Mouse (Mus musculus) MEL-GATA-1-ER (cell line): ENCODE results near the gene Dhrs4.

ENCODE experiments used
- DNase-seq: peaks from one replicate; pipeline ENCODE4 v3.0.0-alpha.2; 2012; ENCODE audit warnings: low read depth; ENCODE audit errors: extremely low read depth

Dhrs4 gene

DNA sequence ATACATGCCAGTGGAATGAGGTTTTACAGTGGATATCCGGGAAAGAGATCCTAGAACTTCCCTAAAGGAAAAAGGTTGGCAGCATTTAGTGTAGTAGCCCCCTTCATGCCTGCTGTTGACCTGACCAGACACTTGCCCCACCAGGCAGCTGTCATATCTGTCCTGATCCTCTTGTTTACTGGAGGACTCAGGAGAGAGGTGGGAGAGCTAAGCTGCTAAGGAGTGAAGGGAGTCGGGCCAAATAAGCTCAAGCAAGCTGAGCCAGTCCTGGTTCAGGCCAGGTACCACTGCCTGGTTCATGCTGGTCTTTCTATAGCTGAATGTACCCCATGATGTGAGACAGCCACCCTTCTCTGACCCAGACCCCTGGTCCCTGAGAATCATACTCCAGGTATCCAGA is 48.1 kb downstream of the Dhrs4 start:
- no peak for DNase-seq

DNA sequence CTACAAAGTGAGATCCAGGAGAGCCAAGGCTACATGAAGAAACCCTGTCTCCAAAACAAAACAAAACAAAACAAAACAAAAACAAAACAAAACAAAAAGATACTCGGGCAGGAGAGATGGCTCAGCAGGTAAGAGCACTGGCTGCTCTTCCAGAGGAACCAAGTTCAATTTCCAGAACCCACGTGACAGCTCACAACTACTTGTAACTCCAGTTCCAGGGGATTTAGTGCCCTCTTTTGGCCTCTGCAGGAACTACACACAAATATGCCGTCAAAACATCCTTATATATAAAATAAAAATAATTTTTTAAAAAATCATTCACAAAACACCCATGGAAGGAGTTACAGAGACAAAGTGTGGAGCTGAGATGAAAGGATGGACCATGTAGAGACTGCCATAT is 49.4 kb downstream of the Dhrs4 start:
- peak; percentile 58 for DNase-seq

GRCm38 (mm10) chr14:55536116-55536745 is 57.7 kb downstream of the Dhrs4 start:
- no peak for DNase-seq
